Mouse (Mus musculus) erythroblast, embryonic 14.5 days (primary cell): ENCODE measurements around the gene Kat6b.

ENCODE experiments used
- GATA1 ChIP-seq: IDR thresholded peaks from 2 replicates; pipeline ENCODE4 v1.6.1; 2012; ENCODE audit warnings: low read length, inconsistent platforms, mixed read lengths
- TAL1 ChIP-seq: IDR thresholded peaks from 3 replicates; pipeline ENCODE4 v1.6.1; 2012; ENCODE audit warnings: low read length, inconsistent platforms, mixed read lengths

DNA sequence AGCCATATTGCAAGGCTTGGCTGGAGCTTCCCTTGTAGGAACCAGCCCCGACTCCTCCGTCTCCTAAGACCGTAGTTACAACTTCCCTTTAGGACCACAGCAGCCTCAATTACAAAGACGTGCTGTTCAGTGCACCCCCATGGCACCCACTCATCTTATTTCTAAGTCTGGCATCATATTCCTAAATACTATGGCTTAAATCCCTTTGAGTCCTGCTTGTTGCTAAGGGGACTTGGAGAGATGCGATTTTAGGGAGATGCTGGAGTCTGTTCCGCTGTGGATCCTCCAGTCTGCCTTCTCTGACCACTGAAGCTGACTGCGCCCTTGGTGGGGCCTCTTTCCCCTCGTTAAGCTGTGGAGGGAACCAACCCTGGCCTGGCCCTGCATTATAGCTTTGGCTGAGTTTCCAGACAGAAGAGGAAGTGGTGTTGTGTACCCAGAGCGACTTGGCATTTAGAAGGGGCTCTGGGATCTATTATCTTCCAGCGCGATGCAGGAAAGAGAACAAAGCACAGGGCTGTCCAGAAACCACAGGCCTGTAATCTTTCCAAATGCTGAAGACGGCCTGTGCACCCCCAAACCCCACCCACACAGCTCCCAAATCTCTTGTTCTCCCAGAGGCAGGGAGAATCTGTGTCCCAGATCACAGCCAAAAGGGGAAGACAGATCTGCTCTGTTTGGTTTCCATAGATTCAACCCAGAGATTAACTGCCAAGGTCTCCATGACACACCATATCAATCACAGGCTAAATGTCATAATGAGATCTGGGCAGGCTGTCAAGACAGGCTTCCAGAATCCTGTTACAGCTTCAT lies 225.7 kb downstream of the Kat6b start:
- no peak for TF ChIP-seq TAL1
- no peak for TF ChIP-seq GATA1
